Mouse (Mus musculus) midbrain, embryonic 15.5 days (tissue): ENCODE measurements around the gene Ccdc155. TPM values are rescaled to one million over a fixed set of nuclear protein-coding genes. Genes with fewer than 3 reads are reported as not detected.
A peak's percentile ranks its signal among the peaks of the same experiment; 100 is the strongest.
"Not testable (repeated sequence)": the region's sequence is repeated elsewhere in the genome, so short reads cannot be mapped to it uniquely, and the experiment has no call there.

Experiments used
- ATAC-seq: fragments of 200-750 bp; cut with Nextera tagmentation; replicated peaks from 2 replicates; pipeline ENCODE4 v1.8.0; 2017; ENCODE audit warnings: moderate TSS enrichment
- H3K27ac ChIP-seq: fragments of 300-500 bp; sonication (generic); 2 replicates; pipeline ENCODE4 v1.5.1; 2015; ENCODE audit warnings: mild to moderate bottlenecking, inconsistent platforms
- H3K27me3 ChIP-seq: fragments of 300-500 bp; sonication (generic); replicated peaks from 2 replicates; pipeline ENCODE4 v1.6.1; 2015; ENCODE audit warnings: inconsistent platforms
- H3K36me3 ChIP-seq: fragments of 300-500 bp; sonication (generic); replicated peaks from 2 replicates; pipeline ENCODE4 v1.6.1; 2015; ENCODE audit warnings: inconsistent platforms
- H3K4me1 ChIP-seq: fragments of 300-500 bp; sonication (generic); 2 replicates; pipeline ENCODE4 v1.6.1; 2015; ENCODE audit warnings: inconsistent platforms
- H3K4me2 ChIP-seq: fragments of 300-500 bp; sonication (generic); 2 replicates; pipeline ENCODE4 v1.6.1; 2015; ENCODE audit warnings: inconsistent platforms, mild to moderate bottlenecking, moderate library complexity
- H3K4me3 ChIP-seq: fragments of 300-500 bp; sonication (generic); 2 replicates; pipeline ENCODE4 v1.5.1; 2015; ENCODE audit warnings: mild to moderate bottlenecking, inconsistent platforms
- H3K9ac ChIP-seq: fragments of 300-500 bp; sonication (generic); 2 replicates; pipeline ENCODE4 v1.6.1; 2015; ENCODE audit warnings: mild to moderate bottlenecking, inconsistent platforms
- H3K9me3 ChIP-seq: fragments of 300-500 bp; sonication (generic); 2 replicates; pipeline ENCODE4 v1.6.1; 2016; ENCODE audit warnings: inconsistent platforms
- WGBS: fragments of 180-500 bp; shearing (Covaris S2); methylation state at CpG from one replicate; pipeline ENCODE4 v1.1.7; 2015; ENCODE audit warnings: mixed read lengths; 5-methylcytosine and 5-hydroxymethylcytosine counted together
- polyA plus RNA-seq: library from polyadenylated mRNA; unstranded; fragments of >200 nt; fragmentation: Nextera tagmentation; extraction: Ambion mirVana; gene quantifications from 2 replicates; pipeline ENCODE4 v1.2.1, GENCODE M21; 2015

Ccdc155 gene
- polyA plus RNA-seq, 1 experiment from 2014 or later, result 0.63 TPM

GRCm38 (mm10) chr7:45182199-45182601, 22.5 kb downstream of the Ccdc155 start:
- WGBS, result under 1% methylated on average over 34 of the region's 34 CpGs
- Histone ChIP-seq H3K4me2 (peak overlapping the region; percentile 62), H3K27ac (no peak overlapping the region), H3K9ac (peak overlapping the region; percentile 25; the same call in 1 of the 2 replicates), H3K27me3 (peaks cover 85% of the 10 kb centered on the region), H3K4me1 (peaks cover 24% of the 10 kb centered on the region), H3K4me3 (peak overlapping the region; percentile 37), H3K9me3 (no peaks in the 10 kb centered on the region), H3K36me3 (no peaks in the 10 kb centered on the region)
- ATAC-seq, result peak; percentile 84

- no peak overlapping the region for H3K27ac ChIP-seq
- ATAC-seq, result no peak; the same call in 1 of the 2 replicates
- H3K4me1 ChIP-seq, result peaks cover 24% of the 10 kb centered on the region
- H3K9ac ChIP-seq, result peak overlapping the region; percentile 2; the same call in 1 of the 2 replicates
- peak overlapping the region; percentile 62 for H3K4me2 ChIP-seq
- peak overlapping the region; percentile 37 for H3K4me3 ChIP-seq
- no peaks in the 10 kb centered on the region for H3K36me3 ChIP-seq
- H3K9me3 ChIP-seq, result no peaks in the 10 kb centered on the region
- H3K27me3 ChIP-seq, result peaks cover 90% of the 10 kb centered on the region
- WGBS, result 3% methylated on average over 34 of the region's 35 CpGs
These were observed 23.2 kb downstream of the Ccdc155 start for GRCm38 (mm10) chr7:45181540-45181939.

GRCm38 (mm10) chr7:45180896-45181477, 23.7 kb downstream of the Ccdc155 start, which contains the start of gene Pth2:
Gene Pth2, plus strand, starts transcription at chr7:45180995.
- Histone ChIP-seq H3K4me2 (peak within 1 kb of the TSS; percentile 62), H3K9ac (peak within 1 kb of the TSS; percentile 2; the same call in 1 of the 2 replicates), H3K27ac (no peak within 1 kb of the TSS), H3K27me3 (peaks cover 96% of the 10 kb centered on the region), H3K4me3 (peak within 1 kb of the TSS; percentile 37), H3K9me3 (no peaks in the 10 kb centered on the region), H3K4me1 (peaks cover 30% of the 10 kb centered on the region), H3K36me3 (no peaks in the 10 kb centered on the region)
- no peak for ATAC-seq
- 18% methylated on average over 20 of the region's 20 CpGs for WGBS

GRCm38 (mm10) chr7:45179469-45179868, 25.2 kb downstream of the Ccdc155 start, which contains the start of gene Gfy:
Gene Gfy, minus strand, starts transcription at chr7:45179569.
- no peak within 1 kb of the TSS for H3K27ac ChIP-seq
- no peaks in the 10 kb centered on the region for H3K36me3 ChIP-seq
- no peaks in the 10 kb centered on the region for H3K9me3 ChIP-seq
- H3K4me1 ChIP-seq, result peaks cover 33% of the 10 kb centered on the region
- peaks cover 99% of the 10 kb centered on the region for H3K27me3 ChIP-seq
- H3K4me2 ChIP-seq, result no peak within 1 kb of the TSS
- no peak within 1 kb of the TSS for H3K4me3 ChIP-seq
- 23% methylated on average over 7 of the region's 7 CpGs for WGBS
- ATAC-seq, result no peak
- no peak within 1 kb of the TSS for H3K9ac ChIP-seq

- Histone ChIP-seq H3K4me2 (no peak overlapping the region), H3K4me3 (no peak overlapping the region), H3K4me1 (peaks cover 33% of the 10 kb centered on the region), H3K9me3 (no peaks in the 10 kb centered on the region), H3K27ac (no peak overlapping the region), H3K36me3 (no peaks in the 10 kb centered on the region), H3K9ac (no peak overlapping the region), H3K27me3 (peaks cover 96% of the 10 kb centered on the region)
- 24% methylated on average over 7 of the region's 7 CpGs for WGBS
- no peak for ATAC-seq
These were observed 26.1 kb downstream of the Ccdc155 start for GRCm38 (mm10) chr7:45178550-45178949.

DNA sequence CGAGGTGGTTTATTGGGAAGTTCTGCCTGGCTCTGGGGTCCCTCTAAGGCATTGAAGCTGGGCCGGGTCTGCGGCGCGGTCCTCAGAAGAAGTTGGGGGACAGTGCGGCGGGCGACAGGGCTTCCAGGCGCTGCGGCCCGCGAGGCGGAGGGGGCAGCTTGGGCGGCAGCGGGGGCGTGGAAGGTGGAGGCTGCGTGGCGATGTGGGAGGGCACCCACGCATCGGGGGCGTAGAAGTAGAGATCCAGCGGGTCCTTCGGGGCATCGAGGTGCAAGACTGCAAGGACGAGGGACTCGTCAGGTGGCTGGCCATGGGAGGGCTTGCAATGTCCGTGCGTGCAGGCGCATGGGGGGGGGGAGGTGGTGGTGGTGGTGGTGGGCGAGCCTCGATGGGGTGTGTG, 28.3 kb downstream of the Ccdc155 start:
- 4% methylated on average over 28 of the region's 31 CpGs for whole genome bisulfite sequencing
- no peak for ATAC-seq
- H3K4me3 ChIP-seq, result peak overlapping the region; percentile 18
- peak overlapping the region; percentile 35 for H3K4me2 ChIP-seq
- H3K9ac ChIP-seq, result 0 out of 2 replicates have a peak overlapping the region, but pooled peaks have one; percentile 4
- H3K27me3 ChIP-seq, result peaks cover 80% of the 10 kb centered on the region
- H3K4me1 ChIP-seq, result peaks cover 19% of the 10 kb centered on the region
- H3K27ac ChIP-seq, result no peak overlapping the region
- H3K36me3 ChIP-seq, result no peaks in the 10 kb centered on the region
- no peaks in the 10 kb centered on the region for H3K9me3 ChIP-seq

- Histone ChIP-seq H3K4me2 (peak overlapping the region; percentile 35), H3K36me3 (no peaks in the 10 kb centered on the region), H3K4me1 (peaks cover 15% of the 10 kb centered on the region), H3K27me3 (peaks cover 76% of the 10 kb centered on the region), H3K27ac (no peak overlapping the region), H3K9me3 (no peaks in the 10 kb centered on the region), H3K9ac (0 out of 2 replicates have a peak overlapping the region, but pooled peaks have one; percentile 4), H3K4me3 (peak overlapping the region; percentile 18)
- 2% methylated on average over 23 of the region's 23 CpGs for whole genome bisulfite sequencing
- ATAC-seq, result no peak
These were observed 28.8 kb downstream of the Ccdc155 start for GRCm38 (mm10) chr7:45175929-45176328.

- 4% methylated on average over 13 of the region's 13 CpGs for WGBS
- no peak for ATAC-seq
These were observed 29.3 kb downstream of the Ccdc155 start for GRCm38 (mm10) chr7:45175398-45175797.

DNA sequence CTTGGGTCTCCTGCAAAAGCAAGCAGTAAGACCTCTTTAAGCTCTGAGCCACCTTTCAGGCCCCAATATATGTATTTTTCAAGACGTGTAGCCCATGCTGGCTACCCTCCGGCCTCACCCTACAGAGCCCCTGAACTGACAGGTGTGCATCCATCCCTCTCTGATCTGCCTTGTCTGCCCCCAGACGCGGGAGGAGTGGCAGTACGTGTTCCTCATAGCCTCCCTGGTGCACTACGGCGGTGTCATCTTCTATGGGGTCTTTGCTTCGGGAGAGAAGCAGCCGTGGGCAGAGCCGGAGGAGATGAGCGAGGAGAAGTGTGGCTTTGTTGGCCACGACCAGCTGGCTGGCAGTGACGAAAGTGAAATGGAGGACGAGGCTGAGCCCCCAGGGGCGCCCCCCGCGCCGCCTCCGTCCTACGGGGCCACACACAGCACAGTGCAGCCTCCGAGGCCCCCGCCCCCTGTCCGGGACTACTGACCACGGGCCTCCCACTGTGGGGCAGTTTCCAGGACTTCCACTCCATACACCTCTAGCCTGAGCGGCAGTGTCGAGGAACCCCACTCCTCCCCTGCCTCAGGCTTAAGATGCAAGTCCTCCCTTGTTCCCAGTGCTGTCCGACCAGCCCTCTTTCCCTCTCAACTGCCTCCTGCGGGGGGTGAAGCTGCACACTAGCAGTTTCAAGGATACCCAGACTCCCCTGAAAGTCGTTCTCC, 30.0 kb downstream of the Ccdc155 start:
- ATAC-seq, result no peak

More at GRCm38 (mm10) chr7:45175398-45175797, 29.3 kb downstream of the Ccdc155 start:
- Histone ChIP-seq H3K4me1 (peaks cover 14% of the 10 kb centered on the region), H3K36me3 (no peaks in the 10 kb centered on the region), H3K4me3 (no peak overlapping the region), H3K4me2 (no peak overlapping the region), H3K9me3 (no peaks in the 10 kb centered on the region), H3K27me3 (peaks cover 71% of the 10 kb centered on the region), H3K27ac (no peak overlapping the region), H3K9ac (no peak overlapping the region)

DNA sequence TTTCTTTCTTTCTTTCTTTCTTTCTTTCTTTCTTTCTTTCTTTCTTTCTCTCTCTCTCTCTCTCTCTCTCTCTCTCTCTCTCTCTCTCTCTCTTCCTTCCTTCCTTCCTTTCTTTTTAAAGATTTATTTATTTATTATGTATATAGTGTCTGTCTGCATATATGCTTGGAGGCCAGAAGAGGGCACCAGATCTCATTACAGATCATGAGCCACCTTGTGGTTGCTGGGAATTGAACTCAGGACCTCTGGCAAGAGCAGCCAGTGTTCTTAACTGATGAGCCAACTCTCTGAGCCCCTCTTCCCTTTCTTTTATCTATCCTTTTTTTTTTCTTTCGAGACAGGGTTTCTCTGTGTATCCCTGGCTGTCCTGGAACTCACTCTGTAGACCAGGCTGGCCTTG, 30.9 kb downstream of the Ccdc155 start:
- WGBS, result 50% methylated on average over 1 of the region's 1 CpGs

More for the DNA sequence above, 30.0 kb downstream of the Ccdc155 start:
- Histone ChIP-seq H3K9me3 (no peaks in the 10 kb centered on the region), H3K4me2 (no peak overlapping the region), H3K9ac (no peak overlapping the region), H3K4me3 (no peak overlapping the region), H3K27me3 (peaks cover 71% of the 10 kb centered on the region), H3K27ac (no peak overlapping the region), H3K4me1 (peaks cover 14% of the 10 kb centered on the region), H3K36me3 (no peaks in the 10 kb centered on the region)
- 2% methylated on average over 29 of the region's 29 CpGs for WGBS

GRCm38 (mm10) chr7:45172974-45173373, 31.7 kb downstream of the Ccdc155 start:
- H3K4me3 ChIP-seq, result no peak overlapping the region
- no peak for ATAC-seq
- WGBS, result 57% methylated on average over 7 of the region's 7 CpGs
- no peak overlapping the region for H3K4me2 ChIP-seq
- no peaks in the 10 kb centered on the region for H3K9me3 ChIP-seq
- peaks cover 71% of the 10 kb centered on the region for H3K27me3 ChIP-seq
- no peak overlapping the region for H3K27ac ChIP-seq
- no peak overlapping the region for H3K9ac ChIP-seq
- no peaks in the 10 kb centered on the region for H3K36me3 ChIP-seq
- H3K4me1 ChIP-seq, result peaks cover 24% of the 10 kb centered on the region

More for the DNA sequence above, 30.9 kb downstream of the Ccdc155 start:
- not testable (repeated sequence) for H3K36me3 ChIP-seq, H3K4me2 ChIP-seq, H3K4me3 ChIP-seq, H3K27ac ChIP-seq, ATAC-seq, H3K9me3 ChIP-seq, H3K9ac ChIP-seq
- H3K27me3 ChIP-seq, result peaks cover 71% of the 10 kb centered on the region
- H3K4me1 ChIP-seq, result peaks cover 16% of the 10 kb centered on the region

DNA sequence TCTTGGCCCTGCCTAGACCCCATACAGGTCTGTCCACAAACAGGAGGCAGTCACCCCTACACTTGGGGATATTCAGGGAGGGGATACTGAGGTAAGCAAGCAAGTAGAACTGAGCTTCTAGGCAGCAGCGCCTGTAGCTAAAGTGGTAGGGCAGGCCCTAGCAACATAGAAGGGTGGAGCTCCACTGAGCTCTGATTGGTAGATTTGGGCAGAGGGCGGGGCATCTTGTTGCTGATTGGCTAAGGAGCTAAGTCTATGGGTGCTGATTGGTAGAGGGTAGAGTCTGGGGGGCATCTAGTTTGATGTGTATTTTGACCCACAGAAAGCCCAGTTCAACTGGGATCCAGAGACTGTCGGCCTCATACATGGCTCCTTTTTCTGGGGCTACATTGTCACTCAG, 35.2 kb downstream of the Ccdc155 start:
- H3K36me3 ChIP-seq, result no peaks in the 10 kb centered on the region
- no peak for ATAC-seq
- H3K27ac ChIP-seq, result no peak overlapping the region
- H3K9me3 ChIP-seq, result no peaks in the 10 kb centered on the region
- no peak overlapping the region for H3K4me3 ChIP-seq
- WGBS, result 93% methylated on average over 3 of the region's 3 CpGs
- H3K9ac ChIP-seq, result no peak overlapping the region
- peaks cover 15% of the 10 kb centered on the region for H3K4me1 ChIP-seq
- no peak overlapping the region for H3K4me2 ChIP-seq
- peaks cover 70% of the 10 kb centered on the region for H3K27me3 ChIP-seq
